Mouse (Mus musculus): Measurements from ENCODE around the gene Abca8a.
"Not testable (repeated sequence)": the region's sequence is repeated elsewhere in the genome, so short reads cannot be mapped to it uniquely, and the experiment has no call there.

Abca8a gene

DNA sequence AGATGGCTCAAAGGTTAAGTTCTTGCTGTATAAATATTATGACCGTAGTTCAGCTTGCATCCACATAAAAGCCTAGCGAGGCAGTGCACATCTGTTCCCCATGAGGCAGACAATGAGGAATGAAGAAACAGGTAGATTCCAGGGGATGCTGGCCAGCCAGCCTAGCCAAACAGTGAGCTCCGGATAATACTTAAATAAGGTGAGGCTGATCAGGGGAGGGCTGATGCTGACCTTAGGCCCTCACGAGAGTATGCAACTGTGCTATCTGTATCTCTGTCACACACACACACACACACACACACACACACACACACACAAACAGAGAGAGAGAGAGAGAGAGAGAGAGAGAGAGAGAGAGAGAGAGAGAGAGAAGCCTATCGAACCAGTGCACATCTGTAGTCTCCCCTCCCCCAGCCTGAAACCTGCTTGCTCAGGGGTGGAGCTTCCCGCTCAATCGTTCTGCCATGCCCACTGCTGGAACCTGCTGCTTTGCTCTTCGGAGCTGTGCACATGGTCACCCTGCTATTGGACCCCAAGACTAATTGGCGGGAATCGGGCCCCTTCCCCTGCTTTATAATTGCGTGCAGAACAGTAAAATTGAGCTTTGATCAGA is 108.2 kb downstream of the Abca8a start:
- ATAC-seq (ENCODE audit: low TSS enrichment) = not testable (repeated sequence)

DNA sequence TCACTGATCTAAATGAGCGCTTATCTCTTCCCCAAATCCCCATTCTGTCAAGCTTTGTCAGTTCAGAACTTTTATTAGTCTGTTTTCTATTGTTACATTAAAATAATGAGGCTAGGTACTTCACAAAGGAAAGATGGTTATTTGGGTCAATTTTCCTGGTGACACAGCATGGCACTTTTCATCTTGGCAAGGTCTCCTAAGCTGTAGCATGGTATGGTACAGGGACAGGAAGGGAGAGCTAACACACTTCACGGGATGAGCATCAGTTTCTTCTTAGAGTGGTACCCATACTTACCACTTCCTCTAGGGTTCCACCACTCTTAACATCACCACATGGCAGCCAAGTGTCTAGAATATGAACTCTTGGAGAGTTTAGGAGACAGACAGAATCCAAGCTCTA is 113.9 kb downstream of the Abca8a start:
- no peak for ATAC-seq (ENCODE audit: low TSS enrichment)
